Mouse (Mus musculus) hindbrain, embryonic 15.5 days (tissue): ENCODE measurements at regions not wholly inside any gene's neighbourhood (a gene's known extent, or its start where the extent isn't known, plus 50 kb on each side); places are given as distances from the start of the nearest gene placed in this dataset.

Experiments
- ATAC-seq: fragments of 200-750 bp; cut with Nextera tagmentation; 2 replicates; pipeline ENCODE4 v1.8.0; 2017; ENCODE audit warnings: low read depth, moderate number of reproducible peaks, moderate TSS enrichment; ENCODE audit not compliant: low FRiP score
- H3K27ac ChIP-seq: fragments of 300-500 bp; sonication (generic); replicated peaks from 2 replicates; pipeline ENCODE4 v1.5.1; 2015; ENCODE audit warnings: mild to moderate bottlenecking, inconsistent platforms
- H3K27me3 ChIP-seq: fragments of 300-500 bp; sonication (generic); 2 replicates; pipeline ENCODE4 v1.6.1; 2015; ENCODE audit warnings: control low read depth, inconsistent platforms
- H3K36me3 ChIP-seq: fragments of 300-500 bp; sonication (generic); 2 replicates; pipeline ENCODE4 v1.6.1; 2015; ENCODE audit warnings: control low read depth, inconsistent platforms
- H3K4me1 ChIP-seq: fragments of 300-500 bp; sonication (generic); replicated peaks from 2 replicates; pipeline ENCODE4 v1.6.1; 2015; ENCODE audit warnings: control low read depth, inconsistent platforms
- H3K4me2 ChIP-seq: fragments of 300-500 bp; sonication (generic); 2 replicates; pipeline ENCODE4 v1.6.1; 2015; ENCODE audit warnings: moderate library complexity, mild to moderate bottlenecking, inconsistent platforms
- H3K4me3 ChIP-seq: fragments of 300-500 bp; sonication (generic); 2 replicates; pipeline ENCODE4 v1.5.1; 2015; ENCODE audit warnings: mild to moderate bottlenecking, inconsistent platforms
- H3K9ac ChIP-seq: fragments of 300-500 bp; sonication (generic); 2 replicates; pipeline ENCODE4 v1.6.1; 2015; ENCODE audit warnings: inconsistent platforms
- H3K9me3 ChIP-seq: fragments of 300-500 bp; sonication (generic); 2 replicates; pipeline ENCODE4 v1.6.1; 2016; ENCODE audit warnings: control low read depth, inconsistent platforms
- WGBS: fragments of 180-500 bp; shearing (Covaris S2); methylation state at CpG from one replicate; pipeline ENCODE4 v1.1.7; 2015; 5-methylcytosine and 5-hydroxymethylcytosine counted together

DNA sequence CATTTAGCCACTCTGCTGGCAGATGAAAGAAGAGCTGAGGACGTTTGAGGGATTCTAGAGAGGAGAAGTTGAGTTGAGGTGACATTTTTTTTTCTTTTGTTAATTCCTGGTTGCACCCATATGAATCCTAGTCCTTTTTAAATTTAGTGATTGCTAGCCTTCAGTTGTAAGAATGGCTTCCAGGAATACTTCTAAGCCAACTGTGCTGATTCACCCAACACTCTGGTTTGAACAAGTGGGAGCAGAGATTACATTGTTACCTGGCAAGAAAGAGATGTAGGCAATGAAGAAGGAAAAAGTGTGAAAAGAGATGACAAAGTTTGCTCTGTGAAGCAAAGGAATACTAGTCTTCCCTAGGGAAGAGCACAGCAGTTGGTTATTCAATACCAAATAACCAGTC lies 261.1 kb upstream of the Kcnq5 start:
- Histone ChIP-seq H3K4me1 (no peaks in the 10 kb centered on the region), H3K9me3 (no peaks in the 10 kb centered on the region), H3K4me2 (no peak overlapping the region), H3K9ac (no peak overlapping the region), H3K27me3 (no peaks in the 10 kb centered on the region), H3K36me3 (no peaks in the 10 kb centered on the region), H3K27ac (no peak overlapping the region), H3K4me3 (no peak overlapping the region)
- ATAC-seq: no peak
- WGBS: 57% methylated on average over 1 of the region's 1 CpGs

- Histone ChIP-seq H3K9me3 (no peaks in the 10 kb centered on the region), H3K9ac (no peak overlapping the region), H3K4me1 (no peaks in the 10 kb centered on the region), H3K27ac (no peak overlapping the region), H3K4me3 (no peak overlapping the region), H3K4me2 (no peak overlapping the region), H3K36me3 (no peaks in the 10 kb centered on the region), H3K27me3 (no peaks in the 10 kb centered on the region)
- ATAC-seq: no peak
- WGBS: 96% methylated on average over 5 of the region's 5 CpGs
Measured at GRCm38 (mm10) chr1:22211795-22212194, 250.1 kb upstream of the Kcnq5 start.

GRCm38 (mm10) chr1:22211232-22211631 lies 249.5 kb upstream of the Kcnq5 start:
- Histone ChIP-seq H3K36me3 (no peaks in the 10 kb centered on the region), H3K27me3 (no peaks in the 10 kb centered on the region), H3K27ac (no peak overlapping the region), H3K4me1 (no peaks in the 10 kb centered on the region), H3K9me3 (no peaks in the 10 kb centered on the region), H3K4me3 (no peak overlapping the region), H3K4me2 (no peak overlapping the region), H3K9ac (no peak overlapping the region)
- 94% methylated on average over 4 of the region's 4 CpGs for WGBS
- no peak for ATAC-seq

- Histone ChIP-seq H3K9me3 (no peaks in the 10 kb centered on the region), H3K27me3 (no peaks in the 10 kb centered on the region), H3K27ac (no peak overlapping the region), H3K9ac (no peak overlapping the region), H3K36me3 (no peaks in the 10 kb centered on the region), H3K4me2 (no peak overlapping the region), H3K4me3 (no peak overlapping the region), H3K4me1 (no peaks in the 10 kb centered on the region)
- no peak for ATAC-seq
- WGBS: 84% methylated on average over 6 of the region's 6 CpGs
Measured at GRCm38 (mm10) chr1:22210621-22211020, 248.9 kb upstream of the Kcnq5 start.

DNA sequence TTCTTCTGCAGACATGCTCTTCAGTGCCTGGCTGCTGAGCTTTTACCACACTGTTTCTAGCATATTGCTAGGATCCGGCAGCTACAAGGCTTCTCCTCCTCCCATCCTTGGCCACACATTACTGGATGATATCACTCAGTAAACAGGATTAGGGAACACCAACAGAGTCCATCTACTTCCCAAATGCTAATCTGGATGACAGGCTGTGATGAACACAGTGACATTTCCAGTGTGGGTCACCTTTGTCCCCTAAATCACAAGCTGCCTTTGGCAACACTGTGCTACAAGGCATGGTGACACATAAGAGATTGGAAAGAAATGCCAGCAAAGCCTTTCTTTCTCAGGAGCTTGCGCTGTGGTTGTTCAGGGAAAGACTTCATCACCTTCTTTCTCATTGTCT lies 246.5 kb upstream of the Kcnq5 start:
- H3K36me3 ChIP-seq: no peaks in the 10 kb centered on the region
- no peak overlapping the region for H3K4me2 ChIP-seq
- H3K4me1 ChIP-seq: no peaks in the 10 kb centered on the region
- no peak for ATAC-seq
- H3K27ac ChIP-seq: no peak overlapping the region
- H3K27me3 ChIP-seq: no peaks in the 10 kb centered on the region
- H3K9me3 ChIP-seq: no peaks in the 10 kb centered on the region
- H3K4me3 ChIP-seq: no peak overlapping the region
- 89% methylated on average over 2 of the region's 2 CpGs for WGBS
- no peak overlapping the region for H3K9ac ChIP-seq

DNA sequence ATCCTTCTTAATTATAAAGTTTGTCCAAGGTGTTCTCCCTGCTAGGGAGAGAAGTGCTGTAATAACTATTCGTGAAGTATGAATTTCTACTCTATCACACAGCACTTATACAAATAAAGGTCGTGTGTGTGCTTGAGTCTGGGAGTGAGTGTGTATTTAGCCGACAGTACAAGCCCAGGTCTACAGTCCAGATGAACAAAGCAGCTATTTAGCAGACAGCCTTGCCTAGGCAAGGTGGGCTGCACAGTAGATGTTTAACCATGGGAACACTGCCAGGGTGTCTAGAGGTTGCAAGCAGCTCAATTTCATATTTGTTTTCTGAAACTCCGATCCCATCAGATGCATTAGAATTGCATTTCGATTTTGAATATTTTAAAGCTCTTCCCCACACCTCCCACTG lies 245.2 kb upstream of the Kcnq5 start:
- Histone ChIP-seq H3K27ac (no peak overlapping the region), H3K36me3 (no peaks in the 10 kb centered on the region), H3K9ac (no peak overlapping the region), H3K4me3 (no peak overlapping the region), H3K27me3 (no peaks in the 10 kb centered on the region), H3K4me1 (no peaks in the 10 kb centered on the region), H3K4me2 (no peak overlapping the region), H3K9me3 (no peaks in the 10 kb centered on the region)
- no peak for ATAC-seq
- 66% methylated on average over 5 of the region's 5 CpGs for WGBS

DNA sequence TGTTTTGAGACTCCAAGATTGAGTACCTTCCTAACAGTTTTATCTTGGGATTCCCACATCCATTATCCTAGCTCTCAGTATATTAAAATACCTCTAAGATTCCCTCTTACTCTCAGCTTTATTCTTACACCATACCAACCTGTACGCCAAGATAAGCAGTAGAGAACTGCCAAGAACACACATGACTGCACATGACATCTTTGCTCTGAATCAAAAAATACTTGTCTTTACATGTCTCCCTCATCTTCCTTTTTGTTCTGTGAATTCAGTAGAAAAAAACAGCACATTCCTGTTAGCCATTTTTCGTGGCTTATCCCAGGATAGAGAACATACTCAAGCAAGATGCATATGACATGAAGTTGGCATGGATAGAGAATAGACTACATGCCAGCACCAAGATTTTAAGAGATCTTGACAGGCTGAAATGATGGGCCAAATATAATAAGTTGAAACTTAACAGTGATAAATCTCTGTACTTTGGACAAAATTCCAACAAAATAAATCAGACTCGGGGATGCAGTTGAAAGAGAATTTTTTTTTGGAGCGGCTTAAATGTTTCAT lies 206.0 kb upstream of the Kcnq5 start:
- H3K4me2 ChIP-seq: no peak overlapping the region
- H3K27me3 ChIP-seq: no peaks in the 10 kb centered on the region
- H3K36me3 ChIP-seq: no peaks in the 10 kb centered on the region
- WGBS: 79% methylated on average over 4 of the region's 4 CpGs
- H3K4me1 ChIP-seq: no peaks in the 10 kb centered on the region
- H3K9me3 ChIP-seq: no peaks in the 10 kb centered on the region
- H3K4me3 ChIP-seq: no peak overlapping the region
- no peak for ATAC-seq
- H3K27ac ChIP-seq: no peak overlapping the region
- H3K9ac ChIP-seq: no peak overlapping the region

GRCm38 (mm10) chr1:22136571-22137122 lies 174.9 kb upstream of the Kcnq5 start:
- Histone ChIP-seq H3K27ac (no peak overlapping the region), H3K9ac (no peak overlapping the region), H3K4me2 (no peak overlapping the region), H3K36me3 (no peaks in the 10 kb centered on the region), H3K9me3 (no peaks in the 10 kb centered on the region), H3K4me3 (no peak overlapping the region), H3K4me1 (no peaks in the 10 kb centered on the region), H3K27me3 (no peaks in the 10 kb centered on the region)
- 78% methylated on average over 4 of the region's 4 CpGs for WGBS
- ATAC-seq: no peak

DNA sequence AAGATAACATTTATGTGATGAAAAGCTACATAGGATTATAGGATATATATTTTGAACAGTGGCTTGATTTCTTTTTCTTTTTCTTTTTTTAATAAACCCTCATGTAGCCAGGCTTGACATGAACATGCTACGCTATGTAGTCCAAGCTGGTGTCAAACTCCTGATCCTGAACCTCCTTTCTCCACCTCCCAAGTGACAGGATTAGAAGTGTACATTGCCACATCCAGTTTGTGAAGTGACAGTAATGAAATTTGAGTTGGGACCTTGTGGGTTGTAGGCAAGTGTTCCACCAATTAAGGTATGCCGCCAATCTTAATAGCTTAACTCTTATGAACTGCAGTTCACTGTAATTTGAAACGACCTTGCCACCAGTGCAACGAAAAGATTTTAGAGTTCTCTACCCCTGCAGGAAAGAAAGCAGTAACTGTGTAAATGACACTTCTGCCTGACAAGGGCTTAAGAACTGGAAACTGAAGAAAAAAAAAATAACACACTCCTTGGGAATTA lies 156.6 kb upstream of the Kcnq5 start:
- Histone ChIP-seq H3K4me2 (no peak overlapping the region), H3K4me3 (no peak overlapping the region), H3K36me3 (no peaks in the 10 kb centered on the region), H3K27me3 (no peaks in the 10 kb centered on the region), H3K9ac (no peak overlapping the region), H3K27ac (no peak overlapping the region), H3K9me3 (no peaks in the 10 kb centered on the region), H3K4me1 (no peaks in the 10 kb centered on the region)
- 73% methylated on average over 4 of the region's 4 CpGs for WGBS
- ATAC-seq: no peak

DNA sequence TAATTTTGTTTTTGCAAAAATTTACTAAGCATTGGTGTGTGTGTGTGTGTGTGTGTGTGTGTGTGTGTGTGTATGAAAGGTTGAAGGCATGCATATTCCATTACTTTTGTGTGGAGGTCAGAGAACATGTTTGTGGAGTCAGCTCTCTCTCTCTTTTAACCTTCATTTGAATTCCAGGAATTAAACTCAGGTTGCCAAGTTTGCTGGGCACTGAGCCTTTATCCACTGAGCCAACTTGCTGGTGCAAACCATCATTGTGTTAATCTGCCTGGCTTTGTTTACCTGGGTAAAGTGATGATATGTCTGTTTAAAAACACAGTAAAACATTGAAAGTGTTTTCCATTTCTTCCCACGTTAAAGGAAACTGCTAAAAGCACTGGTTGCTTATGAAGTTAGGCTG lies 154.7 kb upstream of the Kcnq5 start:
- Histone ChIP-seq H3K27me3 (no peaks in the 10 kb centered on the region), H3K4me2 (no peak overlapping the region), H3K9me3 (no peaks in the 10 kb centered on the region), H3K9ac (no peak overlapping the region), H3K4me1 (no peaks in the 10 kb centered on the region), H3K27ac (no peak overlapping the region), H3K36me3 (no peaks in the 10 kb centered on the region), H3K4me3 (no peak overlapping the region)
- no peak for ATAC-seq
- 83% methylated on average over 1 of the region's 1 CpGs for WGBS

GRCm38 (mm10) chr1:22105496-22105895 lies 143.8 kb upstream of the Kcnq5 start:
- Histone ChIP-seq H3K9ac (no peak overlapping the region), H3K36me3 (no peaks in the 10 kb centered on the region), H3K4me2 (no peak overlapping the region), H3K4me3 (no peak overlapping the region), H3K9me3 (no peaks in the 10 kb centered on the region), H3K27ac (no peak overlapping the region), H3K4me1 (no peaks in the 10 kb centered on the region), H3K27me3 (no peaks in the 10 kb centered on the region)
- ATAC-seq: no peak
- 45% methylated on average over 3 of the region's 3 CpGs for WGBS

GRCm38 (mm10) chr1:22071405-22072117 lies 109.8 kb upstream of the Kcnq5 start:
- Histone ChIP-seq H3K27ac (no peak overlapping the region), H3K4me1 (no peaks in the 10 kb centered on the region), H3K9me3 (no peaks in the 10 kb centered on the region), H3K4me3 (no peak overlapping the region), H3K27me3 (no peaks in the 10 kb centered on the region), H3K9ac (no peak overlapping the region), H3K36me3 (no peaks in the 10 kb centered on the region), H3K4me2 (no peak overlapping the region)
- 84% methylated on average over 4 of the region's 4 CpGs for WGBS
- ATAC-seq: 0 out of 2 replicates have a peak, but pooled peaks have one; percentile 63
